Mouse (Mus musculus): ENCODE measurements around the gene Siah1a.

Gene Siah1a

DNA sequence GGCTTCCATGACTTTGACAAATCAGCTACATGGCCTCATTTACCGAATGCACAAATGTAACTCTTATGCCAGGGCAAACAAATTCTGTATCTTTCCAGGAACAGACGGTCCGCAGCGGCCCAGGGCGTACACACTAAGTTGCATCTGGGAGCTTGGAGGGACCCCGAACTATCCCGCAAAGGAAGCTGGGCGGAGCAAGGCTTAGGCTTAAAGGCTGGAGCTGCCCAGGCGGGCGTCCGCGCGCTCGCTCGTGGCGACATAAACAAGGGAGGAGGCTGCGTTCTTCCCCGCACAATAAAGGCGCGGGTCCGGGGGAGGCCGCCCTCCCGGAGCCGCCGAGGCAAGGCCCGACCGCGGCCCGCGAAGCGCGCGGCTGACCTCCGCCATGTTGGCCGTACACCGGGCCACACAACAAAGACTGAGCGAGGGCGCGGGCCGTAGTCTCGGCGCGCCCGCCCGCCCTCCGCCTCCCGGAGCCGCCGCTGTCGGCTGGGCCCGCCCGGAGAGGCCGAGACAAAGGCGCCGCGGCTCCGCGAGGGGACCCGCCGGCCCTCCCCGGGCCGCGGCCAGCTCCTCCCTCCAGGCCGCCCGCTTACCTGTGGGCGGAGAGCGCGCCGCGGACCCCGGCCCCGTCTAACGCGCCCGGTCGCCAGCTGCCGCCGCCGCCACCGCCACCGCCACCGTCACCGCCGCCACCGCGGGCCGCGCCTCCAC lies at the start of gene Siah1a, which contains the start of gene Gm10638:
Siah1a (minus strand) TSS at position 714 of the 714 bp plus-strand sequence.
Gm10638 (plus strand) TSS at position 479 of the 714 bp plus-strand sequence.
- peak; percentile 74 to 76 for DNase-seq

DNA sequence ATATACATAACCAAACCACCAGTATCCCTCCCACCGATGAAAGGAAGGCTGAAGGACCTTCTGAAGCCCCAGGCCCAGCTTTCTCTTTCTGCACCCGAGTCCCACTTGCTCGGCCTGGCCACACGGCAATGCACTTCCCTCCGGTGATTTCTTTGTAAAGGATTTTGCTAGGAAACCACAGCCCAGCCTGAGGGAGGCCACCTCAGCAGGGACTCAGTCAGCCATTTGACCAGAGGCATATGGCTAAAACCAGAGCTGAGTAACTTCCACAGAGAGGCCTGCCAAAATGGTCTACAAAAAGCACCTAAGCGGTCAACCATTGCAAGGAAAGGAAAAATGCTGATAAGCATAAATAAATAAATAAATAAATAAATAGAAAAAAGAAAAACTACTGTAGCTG lies 49.0 kb upstream of the Siah1a start:
- DNase-seq, result no peak

DNA sequence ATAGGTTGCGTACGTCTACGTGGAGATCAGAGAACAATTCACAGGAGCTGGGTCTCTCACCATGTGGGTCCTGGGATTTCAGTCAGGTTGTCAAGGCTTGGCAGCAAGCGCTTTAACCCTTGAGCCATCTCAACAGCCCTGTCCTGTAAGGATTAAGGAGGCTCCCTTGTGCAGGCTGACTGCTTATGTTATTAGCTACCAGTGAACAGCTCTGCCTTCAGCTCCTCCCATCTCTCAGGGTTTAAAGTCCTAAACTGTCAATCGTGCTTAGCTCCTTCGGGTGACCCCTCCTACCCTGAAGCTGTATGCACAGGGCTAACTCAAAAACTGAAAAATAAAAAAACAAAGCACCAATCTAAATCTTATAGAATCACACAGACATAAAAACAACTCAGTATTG lies 45.8 kb upstream of the Siah1a start:
- DNase-seq, result peak; percentile 15 to 43

DNA sequence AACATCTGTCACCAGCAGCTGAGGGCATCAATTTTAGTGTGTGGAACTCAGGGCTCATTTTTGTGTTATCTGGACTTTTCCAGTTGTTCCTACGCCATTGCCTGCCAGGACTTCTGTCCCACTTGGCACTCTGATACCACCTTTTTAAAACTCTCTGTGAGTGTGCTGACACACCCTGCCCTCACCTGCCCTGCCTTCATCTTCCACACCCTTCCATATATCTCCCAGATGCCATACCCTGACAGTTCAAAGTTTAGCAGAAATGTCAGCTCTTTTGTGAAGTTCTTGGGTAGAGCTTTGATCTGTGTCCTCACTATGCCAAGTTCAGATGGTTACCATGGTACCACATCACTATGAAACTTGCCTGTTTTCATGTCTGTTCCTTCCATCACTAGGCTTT lies 43.8 kb upstream of the Siah1a start:
- DNase-seq, result no peak

DNA sequence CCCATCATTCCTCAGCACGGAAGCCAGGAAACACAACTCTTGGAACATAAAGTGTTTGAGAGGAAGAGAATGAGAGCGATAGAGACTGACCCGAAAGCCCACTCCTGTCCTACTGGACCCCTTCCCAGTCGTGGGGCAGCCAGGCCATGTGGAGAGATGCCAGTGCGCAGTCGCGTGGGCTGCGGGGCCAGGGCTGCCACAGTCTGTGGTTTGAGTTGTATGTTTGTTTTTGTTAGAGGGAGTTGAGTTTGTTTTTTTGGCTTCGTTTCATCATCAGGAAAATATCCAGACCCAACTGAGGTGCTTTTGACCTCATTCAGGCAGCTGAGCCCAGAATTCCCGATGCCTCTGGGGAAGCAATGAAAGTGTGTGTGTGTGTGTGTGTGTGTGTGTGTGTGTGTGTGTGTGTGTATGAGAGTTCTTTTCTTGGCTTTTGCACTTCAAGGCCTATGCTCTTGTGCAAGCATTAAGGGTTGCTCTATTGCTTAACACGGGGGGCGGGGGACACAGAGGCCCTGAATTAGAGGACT lies 42.2 kb upstream of the Siah1a start:
- DNase-seq, result peak; percentile 52 to 66

GRCm38 (mm10) chr8:86786498-86786897 lies 40.8 kb upstream of the Siah1a start:
- peak; percentile 40 to 68 for DNase-seq

DNA sequence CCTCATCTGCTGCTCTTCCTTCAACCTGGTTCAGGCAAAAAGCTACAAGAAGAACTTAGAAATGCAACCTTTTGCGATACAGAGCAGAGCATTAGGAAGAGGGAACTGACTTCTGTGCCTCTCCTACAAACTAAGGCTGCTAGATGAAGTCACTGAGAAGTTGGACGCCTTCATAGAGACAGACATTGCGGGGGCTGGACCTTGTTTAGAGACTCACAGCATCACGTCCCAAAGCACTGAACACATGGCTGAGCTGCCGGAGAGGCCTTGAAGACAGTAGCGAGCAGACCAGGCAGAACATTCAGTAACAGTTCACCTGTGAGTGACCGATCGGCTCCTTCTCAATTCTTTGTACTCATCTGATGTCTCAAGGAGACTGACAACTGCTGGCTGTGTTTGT lies 35.4 kb upstream of the Siah1a start:
- DNase-seq, result no peak

- DNase-seq, result no peak
These were observed 33.5 kb upstream of the Siah1a start for GRCm38 (mm10) chr8:86779207-86779606.

GRCm38 (mm10) chr8:86769945-86770715 lies 24.4 kb upstream of the Siah1a start:
- peak; percentile 61 to 68 for DNase-seq

DNA sequence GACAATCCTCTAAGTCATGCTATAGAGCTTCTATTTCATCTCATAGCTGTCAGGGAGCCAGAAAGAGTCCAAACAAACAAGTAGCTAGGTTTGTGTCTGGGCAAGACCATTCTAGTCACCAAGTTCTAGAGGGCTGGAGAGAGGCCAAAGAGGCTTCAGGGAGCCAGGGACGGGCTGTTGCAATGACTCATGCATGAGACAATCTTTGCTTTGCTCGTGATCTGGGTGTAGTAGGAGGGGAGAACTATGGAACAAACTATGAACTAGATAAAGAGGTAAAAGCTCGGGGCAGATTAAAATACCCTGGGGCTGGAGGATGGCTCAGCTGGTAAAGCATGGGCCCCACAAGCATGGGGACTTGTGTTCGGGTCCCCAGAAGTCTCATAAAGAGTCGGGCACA lies 22.8 kb upstream of the Siah1a start:
- no peak for DNase-seq

DNA sequence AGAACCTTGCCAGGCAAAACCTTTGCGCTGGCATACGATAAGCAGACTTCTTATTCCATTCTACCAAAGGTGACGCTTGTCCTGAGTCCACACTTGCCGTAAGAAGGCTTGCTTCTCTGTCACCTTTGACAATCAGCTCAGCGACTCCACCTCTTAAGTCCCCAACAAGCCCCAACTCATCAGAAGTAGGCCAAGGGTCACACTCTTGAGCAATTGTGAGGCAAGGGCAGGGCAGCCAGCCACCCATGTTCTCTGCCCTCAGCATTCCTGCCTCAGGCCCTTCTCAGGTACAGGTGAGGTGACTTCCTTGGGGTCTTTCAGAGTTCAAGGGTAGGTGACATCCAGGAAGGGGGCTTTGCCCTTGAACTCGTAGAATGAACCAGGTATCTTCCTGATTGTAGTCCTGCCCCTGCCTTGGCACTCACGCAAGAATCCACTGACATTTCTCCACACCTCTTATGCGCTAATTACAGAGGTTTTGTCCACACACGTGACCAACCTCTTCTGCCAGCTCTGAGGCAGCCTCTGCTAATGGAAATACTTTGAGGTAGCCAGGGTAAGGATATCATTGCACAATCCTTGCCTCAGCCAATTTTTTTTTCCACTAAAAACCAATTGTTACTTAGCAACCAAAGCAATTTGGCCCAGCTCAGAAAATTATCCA lies 20.9 kb upstream of the Siah1a start:
- peak; percentile 13 to 68 for DNase-seq

- no peak for DNase-seq
These were observed 19.9 kb upstream of the Siah1a start for GRCm38 (mm10) chr8:86765669-86766068.

- DNase-seq, result no peak
These were observed 19.4 kb upstream of the Siah1a start for GRCm38 (mm10) chr8:86765155-86765554.

GRCm38 (mm10) chr8:86762806-86763205 lies 17.1 kb upstream of the Siah1a start:
- no peak for DNase-seq

- DNase-seq, result no peak
These were observed 15.0 kb upstream of the Siah1a start for GRCm38 (mm10) chr8:86760746-86761145.

- no peak for DNase-seq
These were observed 13.4 kb upstream of the Siah1a start for GRCm38 (mm10) chr8:86759090-86759491.

DNA sequence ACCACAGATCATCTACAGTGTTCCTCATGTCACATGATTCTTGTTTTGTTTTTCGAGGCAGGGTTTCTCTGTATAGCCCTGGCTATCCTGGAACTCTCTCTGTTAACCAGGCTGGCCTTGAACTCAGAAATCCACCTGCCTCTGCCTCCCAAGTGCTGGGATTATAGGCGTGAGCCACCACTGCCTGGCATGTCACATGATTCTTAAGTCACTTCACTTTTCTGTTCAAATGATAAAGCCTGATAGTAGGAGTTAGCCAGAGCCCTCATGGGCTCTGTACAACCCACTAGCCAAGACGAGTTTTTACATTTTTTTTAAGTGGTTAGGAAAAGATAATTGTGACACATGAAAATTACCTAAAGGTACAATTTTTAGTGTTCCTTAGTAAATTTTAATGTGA lies 12.9 kb upstream of the Siah1a start:
- no peak for DNase-seq

- peak; percentile 66 to 83 for DNase-seq
These were observed 11.4 kb upstream of the Siah1a start for GRCm38 (mm10) chr8:86756948-86757733.

GRCm38 (mm10) chr8:86749842-86750241 lies 4.1 kb upstream of the Siah1a start:
- DNase-seq, result no peak

DNA sequence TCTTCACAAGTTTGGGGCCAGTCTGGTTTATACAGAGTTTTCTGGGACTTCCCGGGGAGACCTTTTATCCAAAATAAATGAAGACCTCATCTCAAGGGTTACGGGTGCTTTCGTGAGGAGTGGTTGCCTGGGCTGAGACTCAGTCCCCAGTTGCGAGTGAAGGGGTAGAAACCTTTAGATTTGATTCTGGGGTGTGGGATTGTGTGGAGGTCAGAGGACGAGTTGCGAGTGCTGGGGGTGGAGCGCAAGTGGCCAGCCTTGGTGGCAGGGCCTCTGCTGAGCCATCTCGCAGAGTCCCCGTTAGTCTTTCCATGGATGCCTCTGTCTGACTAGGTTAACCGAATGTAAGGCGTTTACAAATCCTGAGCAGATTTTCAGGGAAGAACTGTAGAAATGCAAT lies 777 bp upstream of the Siah1a start:
- DNase-seq, result peak; percentile 17 to 44

DNA sequence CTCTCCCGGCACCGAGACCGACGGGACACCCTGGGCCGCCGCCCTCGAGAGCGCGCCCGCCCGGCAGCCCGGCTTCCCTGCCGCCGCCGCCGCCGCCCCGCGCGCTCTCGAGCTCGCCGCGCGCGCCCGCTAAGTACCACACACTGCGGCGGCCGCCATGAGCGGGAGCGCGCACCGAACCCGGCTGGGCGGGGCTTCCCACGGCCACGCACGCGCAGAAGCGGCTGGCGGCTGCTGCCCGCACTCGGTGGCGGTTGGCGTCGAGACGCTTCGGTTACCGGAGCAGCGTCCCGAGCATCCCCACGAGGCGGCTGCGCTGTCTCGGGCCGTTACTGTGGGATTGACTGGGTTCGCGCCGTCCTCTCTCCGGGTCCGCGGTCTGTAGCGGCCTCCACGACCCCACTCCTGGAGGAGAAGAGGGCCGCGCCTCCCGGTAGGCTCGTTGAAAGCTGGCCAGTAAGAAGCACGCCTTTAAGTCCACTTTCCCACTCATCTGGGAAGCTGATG lies 254 bp upstream of the Siah1a start:
- DNase-seq, result peak; percentile 94 to 96

Measured in kidney, postnatal 25 days (tissue).